18 mouse cellular contexts compared by ENCODE assay signal in the genomic region with DNA sequence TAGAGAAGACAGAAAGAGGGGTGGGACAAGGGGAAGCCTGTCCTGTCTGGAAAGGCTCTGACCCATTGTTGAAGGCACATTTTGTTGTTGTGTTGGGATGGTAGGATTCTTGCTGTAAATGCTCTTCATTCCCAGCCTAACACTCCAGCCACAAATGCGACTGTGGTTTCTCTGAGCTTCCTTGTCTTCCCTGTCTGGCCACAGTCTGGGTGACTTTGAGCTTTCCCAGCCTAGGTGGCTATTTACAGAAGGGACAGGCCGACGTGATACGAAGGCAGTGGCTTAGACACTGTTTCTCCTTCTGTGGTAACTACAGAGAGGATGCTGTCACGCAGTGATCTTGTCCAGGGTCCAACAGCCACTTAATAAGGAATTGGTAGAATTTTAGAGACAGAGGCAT. TPM values are rescaled to one million over a fixed set of nuclear protein-coding genes. Genes with fewer than 3 reads are reported as not detected.
A peak's percentile ranks its signal among the peaks of the same experiment; 100 is the strongest.
DNase-seq lines count a peak whose midpoint lies in the region; ATAC-seq and TF ChIP-seq lines count a peak whose summit lies in the region.
"Had no signal": no experiment of that assay in that cellular context is flagged by ENCODE, and none has a peak within 500 bp of the region (broad histone marks: within the 10 kb centered on the region; RNA-seq: fewer than 3 reads in every experiment).

No protein-coding gene starts in this region.

- H3K9ac ChIP-seq in heart, embryonic 13.5 days, result peak overlapping the region; percentile 25
- no peak overlapping the region for H3K9ac ChIP-seq in intestine, embryonic 15.5 days
- H3K9ac ChIP-seq: embryonic facial prominence, embryonic 13.5 days; forebrain, postnatal 0 days; limb, embryonic 12.5 days; liver, embryonic 13.5 days had no signal

- no peaks in the 10 kb centered on the region for H3K27me3 ChIP-seq in heart, embryonic 13.5 days (replicated peaks)
- H3K27me3 ChIP-seq in intestine, embryonic 15.5 days (replicated peaks), result no peaks in the 10 kb centered on the region
- no peaks in the 10 kb centered on the region for H3K27me3 ChIP-seq in cerebellum, adult 2 months (ENCODE audit: control insufficient read depth, insufficient read depth, low read length)
- H3K27me3 ChIP-seq: embryonic facial prominence, embryonic 13.5 days; limb, embryonic 12.5 days; liver, embryonic 13.5 days had no signal

- no peak for ATAC-seq in heart, embryonic 13.5 days (ENCODE audit: extremely low read depth, insufficient number of reproducible peaks, low FRiP score, low TSS enrichment)
- ATAC-seq in intestine, embryonic 15.5 days, result peak; percentile 52

- no peaks in the 10 kb centered on the region for H3K36me3 ChIP-seq in heart, embryonic 13.5 days
- no peaks in the 10 kb centered on the region for H3K36me3 ChIP-seq in intestine, embryonic 15.5 days
- H3K36me3 ChIP-seq: embryonic facial prominence, embryonic 13.5 days; limb, embryonic 12.5 days; liver, embryonic 13.5 days had no signal

- no peak for TF ChIP-seq POLR2A in cerebellum, adult 2 months (IDR thresholded peaks at IDR 0.05; ENCODE audit: borderline replicate concordance, insufficient read depth, low read length)

- H3K4me1 ChIP-seq in heart, embryonic 13.5 days, result peaks cover 43% of the 10 kb centered on the region
- peaks cover 24% of the 10 kb centered on the region for H3K4me1 ChIP-seq in intestine, embryonic 15.5 days (replicated peaks)
- peaks cover 12% of the 10 kb centered on the region for H3K4me1 ChIP-seq in cerebellum, adult 2 months (ENCODE audit: control insufficient read depth, insufficient read depth, low read length)
- H3K4me1 ChIP-seq: embryonic facial prominence, embryonic 13.5 days; liver, embryonic 13.5 days had no signal

- no peak overlapping the region for H3K4me2 ChIP-seq in heart, embryonic 13.5 days
- H3K4me2 ChIP-seq in intestine, embryonic 15.5 days (replicated peaks), result no peak overlapping the region
- H3K4me2 ChIP-seq: embryonic facial prominence, embryonic 13.5 days; limb, embryonic 12.5 days; liver, embryonic 13.5 days had no signal

- DNase-seq in layer of hippocampus, adult 11-12 months (ENCODE audit: low spot score), result peak; percentile 8
- DNase-seq in layer of hippocampus, postnatal 25 days (ENCODE audit: extremely low spot score in 1 of 2, low spot score in 1 of 2), result no peak
- DNase-seq in heart, adult 9 months (ENCODE audit: low spot score in 2 of 2), result peak; percentile 18 to 31
- DNase-seq in kidney, postnatal 14 days, result no peak
- DNase-seq in frontal cortex, postnatal 10 days (ENCODE audit: low spot score in 2 of 2), result no peak
- no peak for DNase-seq in cerebellum, adult 2 months
- DNase-seq: adrenal gland, postnatal 14 days; cerebellum, adult 18-20 months; forebrain, postnatal 0 days; gastrocnemius, postnatal 10 days; liver, embryonic 13.5 days; midbrain, embryonic 14.5 days had no signal

- TF ChIP-seq CTCF in cerebellum, adult 2 months (IDR thresholded peaks at IDR 0.05; ENCODE audit: borderline replicate concordance, insufficient read depth, low read depth, low read length), result no peak

- 27% methylated on average over 5 of the region's 5 CpGs for WGBS in heart, embryonic 13.5 days
- 26% methylated on average over 5 of the region's 5 CpGs for WGBS in intestine, embryonic 15.5 days
- 26% methylated on average over 5 of the region's 5 CpGs for WGBS in cerebellum, adult 2 months

- no peak overlapping the region for H3K4me3 ChIP-seq in heart, embryonic 13.5 days
- no peak overlapping the region for H3K4me3 ChIP-seq in intestine, embryonic 15.5 days (replicated peaks)
- no peak overlapping the region for H3K4me3 ChIP-seq in cerebellum, adult 2 months (replicated peaks; ENCODE audit: insufficient read depth, low read depth, low read length)
- H3K4me3 ChIP-seq: embryonic facial prominence, embryonic 13.5 days; layer of hippocampus, adult 2 months; limb, embryonic 12.5 days; liver, embryonic 13.5 days had no signal

- H3K27ac ChIP-seq in heart, embryonic 13.5 days (replicated peaks), result peak overlapping the region; percentile 92
- peak overlapping the region; percentile 27; the same call in 1 of the 2 replicates for H3K27ac ChIP-seq in intestine, embryonic 15.5 days
- H3K27ac ChIP-seq in cerebellum, adult 2 months (ENCODE audit: insufficient read depth, low read length), result no peak overlapping the region
- H3K27ac ChIP-seq: embryonic facial prominence, embryonic 13.5 days; layer of hippocampus, adult 2 months; limb, embryonic 12.5 days; liver, embryonic 13.5 days had no signal

- peaks cover 6% of the 10 kb centered on the region; the same call in 1 of the 2 replicates for H3K9me3 ChIP-seq in heart, embryonic 13.5 days
- no peaks in the 10 kb centered on the region for H3K9me3 ChIP-seq in intestine, embryonic 15.5 days
- H3K9me3 ChIP-seq: embryonic facial prominence, embryonic 13.5 days; limb, embryonic 12.5 days; liver, embryonic 13.5 days had no signal

RNA-seq across cellular contexts. Expression of a gene that starts 27.2 kb away (rescaled TPM):
- 1 to 10 TPM; 8.8 to 9.4 TPM for total RNA-seq in layer of hippocampus, postnatal 25 days (2021)
- polyA plus RNA-seq in heart, embryonic 13.5 days (2015; fragmentation: Nextera tagmentation; extraction: Ambion mirVana), result 4.1 and 5.4 TPM in 2 replicates
- polyA plus RNA-seq in intestine, embryonic 15.5 days (2015; fragmentation: Nextera tagmentation; extraction: Ambion mirVana), result 0.80 and 1.2 TPM in 2 replicates
- 18.8 and 19.2 TPM in 2 replicates for polyA plus RNA-seq in cerebellum, adult 2 months (2012; rRNA removed)
- total RNA-seq: megakaryocyte progenitor cell, adult 5-6 weeks had no signal

Comparison
In these comparisons a context has a peak if more than half of its experiments do, and no peak if none do; other contexts are left out.
1. DNase-seq: peak in layer of hippocampus, adult 11-12 months (single experiment) and heart, adult 9 months (2 of 2); none in layer of hippocampus, postnatal 25 days (0 of 2), kidney, postnatal 14 days (single experiment), frontal cortex, postnatal 10 days (0 of 2) and cerebellum, adult 2 months (0 of 2).